Mouse (Mus musculus) midbrain, embryonic 14.5 days (tissue): ENCODE results near the gene Sugp2. TPM values are rescaled to one million over a fixed set of nuclear protein-coding genes. Genes with fewer than 3 reads are reported as not detected.
A peak's percentile ranks its signal among the peaks of the same experiment; 100 is the strongest.

Experiments used
- ATAC-seq: fragments of 200-750 bp; cut with Nextera tagmentation; 2 replicates; pipeline ENCODE4 v1.8.0; 2017; ENCODE audit warnings: moderate number of reproducible peaks, moderate library complexity; ENCODE audit not compliant: low FRiP score, low TSS enrichment
- DNase-seq: peaks from one replicate; pipeline ENCODE4 v3.0.0-alpha.2; 2015
- H3K27ac ChIP-seq: fragments of 300-500 bp; sonication (generic); replicated peaks from 2 replicates; pipeline ENCODE4 v1.5.1; 2014; ENCODE audit warnings: mild to moderate bottlenecking, low read depth, low read length, moderate library complexity
- H3K27me3 ChIP-seq: fragments of 300-500 bp; sonication (generic); 2 replicates; pipeline ENCODE4 v1.6.1; 2014; ENCODE audit warnings: low read length, control low read depth, mixed read lengths; ENCODE audit not compliant: control insufficient read depth, insufficient read depth
- H3K36me3 ChIP-seq: fragments of 300-500 bp; sonication (generic); 2 replicates; pipeline ENCODE4 v1.6.1; 2014; ENCODE audit warnings: low read length, control low read depth; ENCODE audit not compliant: control insufficient read depth, insufficient read depth
- H3K4me1 ChIP-seq: fragments of 300-500 bp; sonication (generic); 2 replicates; pipeline ENCODE4 v1.6.1; 2014; ENCODE audit warnings: mild to moderate bottlenecking, antibody characterized with exemption, low read length, control low read depth; ENCODE audit not compliant: control insufficient read depth, insufficient read depth
- H3K4me2 ChIP-seq: fragments of 300-500 bp; sonication (generic); 2 replicates; pipeline ENCODE4 v1.6.1; 2014; ENCODE audit warnings: mild to moderate bottlenecking, low read length, moderate library complexity
- H3K4me3 ChIP-seq: fragments of 300-500 bp; sonication (generic); replicated peaks from 2 replicates; pipeline ENCODE4 v1.5.1; 2014; ENCODE audit warnings: low read depth, low read length
- H3K9ac ChIP-seq: fragments of 300-500 bp; sonication (generic); replicated peaks from 2 replicates; pipeline ENCODE4 v1.6.1; 2014; ENCODE audit warnings: mild to moderate bottlenecking, low read length, moderate library complexity
- H3K9me3 ChIP-seq: fragments of 300-500 bp; sonication (generic); 2 replicates; pipeline ENCODE4 v1.6.1; 2016; ENCODE audit warnings: low read length, control low read depth, mixed read lengths; ENCODE audit not compliant: control insufficient read depth
- WGBS: fragments of 180-500 bp; shearing (Covaris S2); extraction: QIAGEN DNeasy Blood & Tissue Kit; methylation state at CpG from one replicate; pipeline ENCODE4 v1.1.7; 2014; 5-methylcytosine and 5-hydroxymethylcytosine counted together
- polyA plus RNA-seq: library from polyadenylated mRNA; unstranded; fragments of >200 nt; fragmentation: Nextera tagmentation; extraction: Ambion mirVana; gene quantifications from 2 replicates; pipeline ENCODE4 v1.2.1, GENCODE M21; 2014

The Sugp2 gene
- polyA plus RNA-seq, 1 experiment from 2014 or later, result 87.9 TPM

DNA sequence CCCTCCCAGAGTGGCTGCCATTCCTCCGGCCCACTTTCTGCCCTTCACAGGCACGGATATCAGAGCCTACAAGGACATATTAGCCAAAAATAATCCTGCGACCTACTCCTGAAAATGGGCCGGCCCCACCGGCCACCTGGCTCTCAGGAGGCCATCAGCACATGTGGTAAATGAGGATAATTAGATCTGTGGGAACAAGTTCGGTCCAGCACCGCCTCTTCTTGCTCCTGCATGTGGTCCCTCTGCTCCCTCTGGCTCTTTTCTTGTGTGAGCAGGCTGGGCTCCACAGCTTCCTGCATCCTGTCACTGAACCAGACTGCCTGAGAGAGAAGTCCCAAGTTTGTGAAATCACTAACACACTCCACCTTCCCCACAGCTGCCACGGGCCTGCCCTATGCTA, 45.2 kb downstream of the Sugp2 start:
- H3K4me2 ChIP-seq, result no peak overlapping the region
- 0 out of 2 replicates have a peak, but pooled peaks cover 8% of the 10 kb centered on the region for H3K4me1 ChIP-seq
- H3K27ac ChIP-seq, result no peak overlapping the region
- no peaks in the 10 kb centered on the region for H3K36me3 ChIP-seq
- ATAC-seq (no peak), DNase-seq (no peak)
- no peak overlapping the region for H3K9ac ChIP-seq
- H3K4me3 ChIP-seq, result no peak overlapping the region
- no peaks in the 10 kb centered on the region for H3K27me3 ChIP-seq
- H3K9me3 ChIP-seq, result no peaks in the 10 kb centered on the region
- WGBS, result 75% methylated on average over 8 of the region's 8 CpGs

DNA sequence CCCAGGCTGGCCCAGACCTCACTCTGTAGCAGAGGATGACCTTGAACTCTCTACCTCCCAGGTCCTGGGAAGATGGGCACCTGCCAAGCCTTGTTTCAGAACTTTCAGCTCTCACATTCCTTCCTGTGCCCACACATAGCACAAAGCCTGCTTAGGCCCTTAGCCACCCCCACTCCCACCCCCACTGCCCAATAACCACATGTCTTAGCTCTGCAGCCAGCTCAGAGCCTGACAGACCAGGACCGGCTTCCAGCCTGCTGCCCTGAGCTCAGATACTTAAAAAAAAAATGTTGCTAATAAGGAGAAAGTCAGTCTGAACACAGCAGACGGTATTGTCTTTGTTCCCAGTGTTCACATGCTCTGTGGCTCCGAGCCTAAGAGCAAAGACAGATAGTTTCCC, 47.0 kb downstream of the Sugp2 start:
- Histone ChIP-seq H3K4me2 (no peak overlapping the region), H3K9me3 (no peaks in the 10 kb centered on the region), H3K27me3 (no peaks in the 10 kb centered on the region), H3K36me3 (peaks cover 10% of the 10 kb centered on the region), H3K27ac (no peak overlapping the region), H3K9ac (no peak overlapping the region), H3K4me1 (0 out of 2 replicates have a peak, but pooled peaks cover 12% of the 10 kb centered on the region), H3K4me3 (no peak overlapping the region)
- DNase-seq (no peak), ATAC-seq (no peak)
- whole genome bisulfite sequencing, result 28% methylated on average over 3 of the region's 3 CpGs

- Histone ChIP-seq H3K4me2 (peak within 1 kb of the TSS; percentile 65), H3K27me3 (no peaks in the 10 kb centered on the region), H3K4me3 (peak within 1 kb of the TSS; percentile 78), H3K4me1 (0 out of 2 replicates have a peak, but pooled peaks cover 12% of the 10 kb centered on the region), H3K9ac (peak within 1 kb of the TSS; percentile 86), H3K9me3 (no peaks in the 10 kb centered on the region), H3K36me3 (peaks cover 26% of the 10 kb centered on the region), H3K27ac (peak within 1 kb of the TSS; percentile 71)
- WGBS, result 2% methylated on average over 36 of the region's 36 CpGs
- DNase-seq, result peak; percentile 88
- peak; percentile 91 for ATAC-seq
Observed at GRCm38 (mm10) chr8:70282603-70283135, 48.6 kb downstream of the Sugp2 start, which contains the start of gene Homer3. Gene Homer3 (plus strand): TSS chr8:70282827.

DNA sequence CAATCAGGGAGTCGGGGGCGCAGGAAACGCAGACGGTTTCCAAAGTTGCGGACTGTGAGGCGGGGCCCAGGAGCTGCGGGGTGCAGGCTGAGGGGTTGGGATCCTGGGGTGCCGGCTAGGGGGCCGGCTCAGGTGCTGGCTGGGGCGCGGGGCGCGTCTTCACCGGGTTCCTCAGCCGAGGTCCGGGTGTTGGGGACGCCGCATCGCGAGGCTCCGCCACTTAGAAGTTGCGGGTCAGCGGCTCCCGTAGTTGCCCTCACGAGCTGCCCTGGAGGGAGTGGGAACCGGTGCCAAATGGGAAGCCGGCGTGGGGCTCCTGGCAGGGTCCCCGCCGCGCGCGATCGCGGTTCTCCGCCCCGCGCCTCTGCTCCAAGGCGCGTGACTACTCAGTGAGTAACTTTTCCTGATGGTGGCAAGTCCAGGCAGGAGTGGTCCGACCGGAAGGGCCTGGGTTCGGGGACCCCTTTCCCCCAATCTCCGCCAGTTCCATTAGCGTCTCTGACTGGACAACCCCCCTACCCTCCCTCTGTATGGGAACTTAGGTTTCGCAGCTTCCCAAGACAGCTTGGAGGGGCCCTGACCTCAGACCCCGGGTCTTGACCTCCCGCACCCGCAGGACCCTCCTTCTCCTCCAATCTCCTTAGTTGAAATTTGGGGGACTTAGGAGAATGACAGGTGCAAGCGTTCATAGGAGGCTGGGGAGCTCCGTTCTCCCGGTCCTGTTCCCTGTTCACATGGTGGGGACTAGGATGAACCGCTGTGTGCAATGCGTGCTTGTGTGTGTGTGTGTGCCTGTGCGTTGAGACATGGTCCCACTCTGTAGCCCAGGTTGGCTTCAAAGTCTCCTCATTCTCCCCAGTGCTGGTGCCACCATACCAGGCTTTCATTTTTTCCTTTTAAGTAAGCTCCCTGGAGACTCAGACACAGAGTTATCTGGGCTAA, 49.4 kb downstream of the Sugp2 start:
- peak; percentile 67 for ATAC-seq
- Histone ChIP-seq H3K9me3 (no peaks in the 10 kb centered on the region), H3K27ac (peak overlapping the region; percentile 71), H3K36me3 (peaks cover 32% of the 10 kb centered on the region), H3K9ac (peak overlapping the region; percentile 86), H3K4me1 (0 out of 2 replicates have a peak, but pooled peaks cover 12% of the 10 kb centered on the region), H3K4me3 (peak overlapping the region; percentile 78), H3K27me3 (no peaks in the 10 kb centered on the region), H3K4me2 (peak overlapping the region; percentile 65)
- DNase-seq, result peak; percentile 58
- whole genome bisulfite sequencing, result under 1% methylated on average over 55 of the region's 55 CpGs

DNA sequence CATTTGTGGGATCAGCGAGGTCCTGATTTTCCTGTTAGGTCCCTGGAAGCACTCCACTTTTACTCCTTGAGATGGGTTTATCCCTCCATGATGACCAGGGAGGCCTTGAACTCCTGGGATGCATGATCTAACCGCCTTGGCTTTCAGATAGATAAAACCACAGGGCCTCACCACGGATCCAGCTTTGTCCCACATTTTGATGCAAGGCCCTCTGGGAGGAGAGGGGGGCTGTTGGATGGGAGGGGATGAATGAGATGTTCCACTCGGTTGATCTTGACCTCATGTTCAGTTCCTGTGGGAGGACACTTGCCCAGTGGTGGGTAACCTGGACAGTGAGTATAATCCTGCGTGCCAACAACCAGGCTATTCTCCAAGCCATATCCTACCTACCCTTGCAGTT, 50.4 kb downstream of the Sugp2 start:
- H3K9me3 ChIP-seq, result no peaks in the 10 kb centered on the region
- peak overlapping the region; percentile 28 for H3K4me2 ChIP-seq
- H3K4me1 ChIP-seq, result 0 out of 2 replicates have a peak, but pooled peaks cover 12% of the 10 kb centered on the region
- H3K27me3 ChIP-seq, result no peaks in the 10 kb centered on the region
- no peak overlapping the region for H3K4me3 ChIP-seq
- H3K27ac ChIP-seq, result no peak overlapping the region
- 60% methylated on average over 5 of the region's 5 CpGs for WGBS
- DNase-seq, result no peak
- no peak overlapping the region for H3K9ac ChIP-seq
- ATAC-seq, result no peak
- peaks cover 39% of the 10 kb centered on the region for H3K36me3 ChIP-seq

DNA sequence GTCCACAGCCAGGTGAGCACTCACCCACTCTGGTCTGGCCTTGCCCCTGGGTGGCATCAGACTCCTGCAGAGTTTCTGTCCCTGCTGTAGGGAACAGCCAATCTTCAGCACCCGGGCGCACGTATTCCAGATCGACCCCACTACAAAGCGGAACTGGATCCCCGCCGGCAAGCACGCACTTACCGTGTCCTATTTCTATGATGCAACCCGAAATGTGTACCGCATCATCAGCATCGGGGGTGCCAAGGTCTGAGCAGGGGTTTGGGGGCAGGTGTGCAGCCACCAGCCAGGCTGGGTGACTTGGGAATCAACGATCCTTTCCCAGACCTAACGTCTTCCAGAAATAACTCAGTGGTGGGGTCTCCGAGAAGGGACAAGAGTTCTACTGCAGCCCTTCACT, 51.3 kb downstream of the Sugp2 start:
- H3K4me2 ChIP-seq, result no peak overlapping the region
- H3K9ac ChIP-seq, result no peak overlapping the region
- H3K4me3 ChIP-seq, result no peak overlapping the region
- no peaks in the 10 kb centered on the region for H3K27me3 ChIP-seq
- H3K27ac ChIP-seq, result no peak overlapping the region
- H3K4me1 ChIP-seq, result 0 out of 2 replicates have a peak, but pooled peaks cover 12% of the 10 kb centered on the region
- peaks cover 46% of the 10 kb centered on the region for H3K36me3 ChIP-seq
- H3K9me3 ChIP-seq, result no peaks in the 10 kb centered on the region
- 97% methylated on average over 15 of the region's 15 CpGs for WGBS
- no peak for DNase-seq
- ATAC-seq, result no peak

GRCm38 (mm10) chr8:70286737-70287136, 52.7 kb downstream of the Sugp2 start:
- no peak for DNase-seq
- no peaks in the 10 kb centered on the region for H3K27me3 ChIP-seq
- H3K36me3 ChIP-seq, result peaks cover 59% of the 10 kb centered on the region
- no peak overlapping the region for H3K27ac ChIP-seq
- 90% methylated on average over 8 of the region's 8 CpGs for WGBS
- no peak for ATAC-seq
- 0 out of 2 replicates have a peak, but pooled peaks cover 12% of the 10 kb centered on the region for H3K4me1 ChIP-seq
- no peak overlapping the region for H3K4me3 ChIP-seq
- H3K4me2 ChIP-seq, result no peak overlapping the region
- H3K9me3 ChIP-seq, result no peaks in the 10 kb centered on the region
- no peak overlapping the region for H3K9ac ChIP-seq

- ATAC-seq (no peak), DNase-seq (no peak)
- 85% methylated on average over 5 of the region's 5 CpGs for WGBS
- H3K27me3 ChIP-seq, result no peaks in the 10 kb centered on the region
- H3K4me2 ChIP-seq, result no peak overlapping the region
- H3K9me3 ChIP-seq, result no peaks in the 10 kb centered on the region
- H3K9ac ChIP-seq, result no peak overlapping the region
- no peak overlapping the region for H3K27ac ChIP-seq
- H3K4me3 ChIP-seq, result no peak overlapping the region
- peaks cover 92% of the 10 kb centered on the region for H3K36me3 ChIP-seq
- no peaks in the 10 kb centered on the region for H3K4me1 ChIP-seq
Observed at GRCm38 (mm10) chr8:70293988-70294405, 60.0 kb downstream of the Sugp2 start.
